Mouse (Mus musculus) spleen, adult 2 months (tissue): ENCODE measurements around the gene Phkg1.

Source experiments
- CTCF ChIP-seq: fragments of 200-500 bp; IDR thresholded peaks from 2 replicates; pipeline ENCODE4 v1.5.1; 2011; ENCODE audit warnings: mild to moderate bottlenecking, inconsistent platforms; ENCODE audit not compliant: insufficient read depth, insufficient read length, insufficient replicate concordance; ENCODE audit errors: extremely low read depth
- POLR2A ChIP-seq: fragments of 200-500 bp; IDR thresholded peaks from 2 replicates; pipeline ENCODE4 v1.6.1; 2011; ENCODE audit warnings: low read depth, low read length, inconsistent platforms

GRCm38 (mm10) chr5:129844848-129845247 lies 53.5 kb downstream of the Phkg1 start:
- TF ChIP-seq POLR2A (no peak), CTCF (no peak)
